Mouse (Mus musculus) embryonic stem cell, embryonic (primary cell): ENCODE data around the gene Rab14.

Source experiments
- CTCF ChIA-PET, 4 experiments: fragments of 300-600 bp in 2 of 4; fragments of 350-600 bp in 2 of 4; sonication (Branson Sonifier 250); formaldehyde crosslinking; loops; one replicate each; lab custom pipeline; 2022; ENCODE audit warnings: inconsistent platforms in 2 of 4; lab: Charles Lee
- POLR2A ChIA-PET, 4 experiments: fragments of 300-600 bp in 2 of 4; fragments of 350-600 bp in 2 of 4; sonication (Branson Sonifier 250); formaldehyde crosslinking; loops; one replicate each; lab custom pipeline; 2022; ENCODE audit warnings: antibody characterized with exemption in 4 of 4, inconsistent platforms in 1 of 4; lab: Charles Lee

Rab14 gene

DNA sequence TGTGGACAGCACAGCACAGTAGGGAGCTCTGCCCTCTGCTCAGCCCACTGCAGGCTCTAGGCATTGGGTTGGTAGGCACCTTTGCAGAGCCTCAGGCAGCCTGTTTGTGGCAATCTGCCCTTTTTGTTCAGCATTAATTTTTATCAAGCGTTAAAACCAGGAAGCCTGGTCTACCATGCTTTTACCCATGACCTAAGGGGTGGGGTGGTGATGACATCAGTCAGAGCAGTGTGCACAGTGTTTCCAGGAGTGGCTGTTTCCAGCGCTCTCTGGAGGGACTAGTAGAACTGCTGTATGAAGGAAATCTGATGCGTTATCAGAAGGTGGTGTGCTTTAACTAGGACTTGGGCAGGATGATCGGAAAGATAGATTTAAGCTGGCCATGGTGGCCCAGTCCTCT, 28.7 kb downstream of the Rab14 start:
- CTCF ChIA-PET, result interaction anchor here in 1 of 4 experiments (0.6 kb wide), 1 partner anchor 575 kb away, joined by 13 read pairs; no protein-coding TSS in a partner anchor
- POLR2A ChIA-PET, result interaction anchor here in 2 of 4 experiments (1.0 to 3.8 kb wide), 7 partner anchors 12 to 401 kb away, joined by 3 to 9 read pairs (median 4); partner anchors contain the start of gene Hspa5 (in 1 of the 2)

DNA sequence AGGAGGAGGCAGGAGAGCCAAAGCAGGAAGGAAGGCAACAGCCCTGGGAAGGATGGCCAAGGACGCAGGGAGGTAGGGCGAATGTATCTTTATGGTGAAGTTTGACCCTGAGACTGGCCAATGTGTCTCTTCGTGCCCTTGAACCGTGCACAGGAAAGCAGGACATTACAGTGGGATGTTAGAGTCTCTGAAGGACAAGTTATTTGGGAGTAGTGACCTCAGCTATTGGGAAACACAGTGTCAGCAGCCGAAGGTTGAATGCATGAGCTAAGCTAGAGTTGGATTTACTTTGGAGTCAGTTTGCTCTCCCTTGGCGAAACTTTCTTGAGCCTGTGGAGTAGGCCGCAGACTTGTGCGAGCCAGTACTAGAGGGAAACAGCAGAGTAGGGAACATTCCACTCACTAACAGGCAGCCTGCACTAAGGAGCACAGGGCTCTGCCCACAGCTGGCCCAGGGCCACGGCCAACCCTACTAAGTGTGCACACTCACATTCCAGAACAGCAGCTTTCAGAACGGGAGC, 29.5 kb downstream of the Rab14 start:
- POLR2A ChIA-PET, result interaction anchor here in 2 of 4 experiments (0.8 to 3.8 kb wide), 8 partner anchors 13 to 400 kb away, joined by 3 to 9 read pairs (median 4); partner anchors contain the start of gene Hspa5 (in 2 of the 2)

DNA sequence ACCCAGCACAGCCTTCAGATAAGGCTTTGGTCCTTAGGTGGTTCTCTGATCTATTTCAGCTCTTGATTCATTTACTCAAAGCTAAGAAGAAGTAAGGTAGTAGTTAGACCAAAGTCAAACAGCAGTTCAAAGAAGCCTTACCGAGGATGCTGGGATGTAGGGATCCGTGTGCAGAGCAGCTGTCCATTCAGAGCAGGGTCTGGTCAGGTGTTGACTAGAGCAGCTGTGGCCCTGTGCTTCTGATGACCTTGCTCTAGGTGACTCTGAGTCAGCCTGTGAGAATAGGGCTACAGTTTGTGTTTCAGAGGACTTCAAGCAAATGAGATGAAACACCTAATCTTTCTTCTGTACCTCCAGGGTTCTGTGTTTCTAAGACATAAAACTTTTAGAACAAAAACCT, 31.5 kb downstream of the Rab14 start:
- POLR2A ChIA-PET, result no interaction called here
- CTCF ChIA-PET, result no interaction called here

More for the DNA sequence above, 29.5 kb downstream of the Rab14 start:
- CTCF ChIA-PET, result interaction anchor here in 1 of 4 experiments (0.6 kb wide), 1 partner anchor 574 kb away, joined by 13 read pairs; no protein-coding TSS in a partner anchor

DNA sequence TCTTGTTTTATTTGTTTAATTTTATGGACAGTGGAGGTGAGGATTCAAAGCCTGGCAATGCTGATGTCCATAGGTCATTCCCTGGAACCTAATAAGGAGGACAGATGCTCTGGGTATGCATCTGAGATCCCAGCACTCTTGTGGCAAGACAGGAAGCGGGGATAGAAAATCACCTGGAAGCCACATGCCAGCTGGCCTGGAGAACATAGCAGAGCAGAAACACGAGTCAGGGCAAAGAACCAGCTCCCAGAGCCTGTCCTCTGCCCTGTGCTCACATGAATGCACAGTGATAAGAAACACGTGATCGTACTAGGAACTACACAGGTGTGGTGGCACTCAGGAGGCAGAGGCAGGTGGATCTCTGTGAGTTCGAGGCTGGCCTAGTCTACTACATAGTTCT, 34.1 kb downstream of the Rab14 start:
- ChIA-PET CTCF (interaction anchor here in 1 of 4 experiments (0.5 kb wide), 1 partner anchor 18 kb away, joined by 3 read pairs; no protein-coding TSS in a partner anchor), POLR2A (interaction anchor here in 1 of 4 experiments (1.5 kb wide), 1 partner anchor 11 kb away, joined by 3 read pairs; no protein-coding TSS in a partner anchor)

DNA sequence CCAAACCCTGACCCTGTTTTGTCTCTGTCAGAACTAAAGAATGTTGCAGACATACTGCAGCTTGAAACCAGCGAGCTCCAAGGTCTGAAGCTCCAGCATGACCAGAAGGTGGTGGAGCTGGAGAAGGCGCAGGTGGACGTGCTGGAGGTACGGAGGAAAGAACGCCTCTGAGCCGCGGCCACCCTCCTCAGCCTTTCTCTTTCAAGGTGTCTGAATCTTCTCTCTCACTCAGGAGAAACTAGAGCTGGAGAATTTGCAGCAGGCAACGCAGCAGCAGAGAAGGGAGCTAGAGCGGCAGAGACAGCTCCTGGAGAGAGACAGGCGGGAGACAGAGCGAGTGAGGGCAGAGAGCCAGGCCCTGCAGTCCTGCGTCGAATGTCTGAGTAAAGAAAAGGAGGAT, 35.5 kb downstream of the Rab14 start:
- ChIA-PET POLR2A (interaction anchor here in 1 of 4 experiments (0.6 to 1.1 kb wide), 3 partner anchors 16 to 56 kb away, joined by 3 read pairs; partner anchors contain the start of gene Cntrl), CTCF (interaction anchor here in 1 of 4 experiments (0.6 kb wide), 1 partner anchor 326 kb away, joined by 3 read pairs; no protein-coding TSS in a partner anchor)

DNA sequence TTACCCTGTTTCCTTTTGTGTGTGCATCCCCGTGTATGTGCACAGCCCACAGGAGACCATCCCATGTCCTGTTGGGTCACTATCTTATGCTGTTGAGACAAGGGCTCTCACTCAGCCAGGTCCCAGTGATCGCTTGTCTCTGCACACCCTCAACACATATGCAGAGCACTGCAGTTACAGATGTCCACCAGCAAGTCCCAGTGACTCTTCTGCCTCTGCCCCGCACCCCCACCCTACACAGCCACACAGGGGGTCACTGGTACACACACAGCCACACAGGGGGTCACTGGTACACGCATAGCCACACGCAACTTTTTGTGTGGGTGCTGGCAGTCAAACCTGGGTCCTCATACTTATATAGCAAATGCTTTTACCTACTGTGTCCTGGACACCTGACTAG, 37.5 kb downstream of the Rab14 start:
- ChIA-PET POLR2A (interaction anchor here in 3 of 4 experiments (0.5 to 1.4 kb wide), 5 partner anchors 12 to 278 kb away, joined by 3 to 4 read pairs (median 3); no protein-coding TSS in a partner anchor), CTCF (no interaction called here)

DNA sequence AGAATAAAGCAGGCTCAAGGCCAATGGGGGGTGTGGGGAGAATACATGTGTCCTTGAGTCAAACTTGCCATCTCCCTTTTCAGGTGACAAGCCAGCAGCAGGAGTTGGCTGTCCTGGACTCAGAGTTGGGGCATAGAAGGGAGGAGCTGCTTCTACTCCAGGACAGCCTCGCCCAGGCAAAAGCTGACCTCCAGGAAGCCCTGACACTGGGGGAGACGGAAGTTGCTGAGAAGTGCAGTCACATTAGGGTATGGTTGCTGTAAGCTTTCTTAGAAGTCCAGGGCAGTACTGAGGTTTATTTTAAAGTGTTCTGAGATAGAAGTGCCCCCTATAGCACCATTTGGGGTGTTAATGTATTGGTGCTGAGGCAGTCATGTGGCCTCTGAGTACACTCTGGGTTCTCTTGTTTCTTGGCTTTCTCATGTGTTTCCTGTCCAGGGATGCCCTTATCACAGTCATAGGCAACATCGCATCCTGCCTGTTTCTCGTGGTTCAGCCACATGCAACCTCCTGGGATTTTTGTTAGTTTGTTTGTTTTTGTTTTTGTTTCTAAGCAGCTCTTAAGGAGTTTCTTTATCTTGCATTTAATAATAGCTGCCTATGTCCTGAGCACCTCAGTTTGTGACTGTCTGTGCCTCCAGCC, 39.0 kb downstream of the Rab14 start:
- ChIA-PET POLR2A (interaction anchor here in 1 of 4 experiments (1.1 kb wide), 1 partner anchor 9 kb away, joined by 5 read pairs; no protein-coding TSS in a partner anchor), CTCF (interaction anchor here in 1 of 4 experiments (0.6 kb wide), 1 partner anchor 238 kb away, joined by 3 read pairs; no protein-coding TSS in a partner anchor)

DNA sequence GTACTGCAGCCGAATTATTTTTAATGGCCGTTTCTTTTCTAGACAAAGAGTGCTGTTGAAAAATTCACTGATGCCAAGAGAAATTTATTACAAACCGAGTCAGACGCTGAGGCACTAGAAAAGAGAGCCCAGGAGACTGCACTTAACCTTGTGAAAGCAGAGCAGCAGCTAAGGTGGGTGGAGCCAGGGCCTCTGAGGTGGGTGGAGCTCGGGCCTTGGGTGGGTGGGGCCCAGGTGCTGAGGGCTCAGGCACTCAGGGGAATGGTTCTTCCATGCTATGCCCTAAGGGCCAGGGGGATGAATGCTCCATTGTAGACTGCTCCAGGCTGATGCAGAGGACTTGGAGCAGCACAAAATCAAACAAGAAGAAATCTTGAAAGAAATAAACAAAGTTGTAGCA, 40.7 kb downstream of the Rab14 start:
- ChIA-PET POLR2A (interaction anchor here in 3 of 4 experiments (0.6 to 1.3 kb wide), 4 partner anchors 9 to 454 kb away, joined by 3 to 6 read pairs (median 4); partner anchors contain the start of gene Hspa5 (in 1 of the 3)), CTCF (interaction anchor here in 1 of 4 experiments (0.6 kb wide), 1 partner anchor 213 kb away, joined by 6 read pairs; no protein-coding TSS in a partner anchor)

DNA sequence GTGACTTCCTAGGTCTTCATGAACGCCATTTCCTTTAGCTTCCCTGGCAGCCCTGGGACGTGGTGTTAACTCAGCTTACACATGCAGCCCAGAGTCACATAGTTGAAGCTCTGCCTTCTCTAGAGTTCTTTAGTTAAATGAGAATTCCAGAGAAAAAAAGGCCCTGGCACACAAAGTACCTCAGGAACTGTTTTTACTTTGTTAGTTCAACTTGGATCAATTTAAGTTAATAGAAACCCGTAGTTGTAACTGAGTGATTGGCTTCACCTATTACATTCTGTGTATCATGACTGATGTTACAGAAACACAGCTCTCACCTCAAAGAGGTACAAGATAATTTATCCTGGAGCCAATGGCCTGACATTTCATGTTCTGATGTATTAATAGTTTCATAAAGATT, 42.6 kb downstream of the Rab14 start:
- CTCF ChIA-PET, result no interaction called here
- POLR2A ChIA-PET, result interaction anchor here in 2 of 4 experiments (0.6 to 1.1 kb wide), 3 partner anchors 16 to 1064 kb away, joined by 3 to 5 read pairs (median 3); no protein-coding TSS in a partner anchor

DNA sequence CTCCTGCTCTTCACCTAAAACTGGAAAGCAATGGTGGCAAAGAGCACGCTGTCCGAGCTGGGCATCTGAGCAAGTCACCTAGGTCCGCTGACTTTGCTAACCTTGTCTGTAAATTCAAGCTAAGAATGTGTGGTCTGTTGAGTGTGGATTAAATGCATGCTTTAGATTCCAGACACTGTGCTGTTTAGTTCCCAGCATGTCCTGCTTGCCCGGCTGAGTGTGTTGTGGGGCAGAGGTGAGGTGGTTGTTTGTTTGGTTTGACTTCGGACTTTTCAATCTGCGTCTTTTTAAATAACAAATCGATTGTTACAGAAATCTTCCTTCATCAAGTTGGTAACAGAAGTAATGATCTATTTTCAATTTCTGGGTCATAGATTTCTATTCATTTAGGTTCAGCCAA, 43.1 kb downstream of the Rab14 start:
- ChIA-PET POLR2A (interaction anchor here in 1 of 4 experiments (1.1 to 1.8 kb wide), 3 partner anchors 17 to 386 kb away, joined by 3 to 5 read pairs (median 4); partner anchors contain the start of gene Hspa5), CTCF (no interaction called here)

DNA sequence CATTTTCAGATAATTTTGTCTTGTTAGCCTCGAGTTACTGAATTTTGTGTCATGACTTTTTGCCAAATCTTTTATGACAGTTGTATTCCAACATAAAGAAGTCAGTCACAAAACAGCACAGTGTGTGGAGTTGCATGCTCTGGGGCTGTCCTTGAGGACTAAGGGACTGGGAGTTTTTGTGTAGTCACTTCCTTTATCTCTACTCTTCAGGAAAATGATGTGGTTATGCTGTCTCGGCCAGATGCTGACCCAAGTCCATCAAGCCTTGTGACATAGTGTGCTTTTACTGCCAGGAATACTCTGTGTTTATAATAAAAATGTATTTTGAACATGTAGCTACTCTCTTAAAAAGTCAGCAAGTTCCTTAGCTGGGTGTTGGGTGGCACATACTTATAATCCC, 43.9 kb downstream of the Rab14 start:
- ChIA-PET POLR2A (interaction anchor here in 1 of 4 experiments (1.8 kb wide), 1 partner anchor 385 kb away, joined by 4 read pairs; the partner anchor contains the start of gene Hspa5), CTCF (no interaction called here)

DNA sequence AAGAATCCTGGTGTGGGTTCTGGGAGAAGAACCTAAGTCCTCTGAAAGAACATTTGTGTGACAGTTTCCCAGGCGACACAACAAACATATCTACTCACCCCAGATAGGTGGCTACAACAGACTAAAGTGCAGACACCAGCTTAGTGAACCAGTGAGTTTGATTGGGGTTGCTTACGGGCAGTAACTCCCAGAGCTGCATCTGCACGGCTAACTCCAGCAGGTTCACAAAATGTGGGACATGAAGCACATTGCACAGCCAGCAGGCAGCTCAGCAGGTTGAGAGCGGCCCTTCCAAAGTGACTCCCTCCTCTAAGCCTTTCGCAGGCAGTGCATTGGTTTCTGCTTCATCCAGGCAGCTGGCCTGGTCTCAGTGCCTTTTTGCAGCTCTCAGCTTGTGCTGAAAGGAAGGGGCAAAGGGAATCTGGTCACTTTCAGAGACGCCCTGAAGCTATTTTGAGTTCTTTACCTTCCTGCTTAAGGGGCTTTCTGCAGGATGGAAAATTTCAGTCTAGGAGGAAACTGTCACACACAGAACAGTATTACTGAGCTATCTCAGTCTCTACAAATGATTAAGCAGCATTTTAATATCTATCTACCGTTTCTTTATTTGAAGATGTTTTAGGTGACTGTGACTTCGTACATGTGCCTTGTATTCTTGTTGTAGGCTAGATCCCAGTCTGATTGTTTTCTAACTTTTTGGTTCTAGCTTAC, 46.9 kb downstream of the Rab14 start:
- POLR2A ChIA-PET, result interaction anchor here in 1 of 4 experiments (1.0 to 1.8 kb wide), 3 partner anchors 8 to 22 kb away, joined by 3 to 5 read pairs (median 5); no protein-coding TSS in a partner anchor
- CTCF ChIA-PET, result no interaction called here

DNA sequence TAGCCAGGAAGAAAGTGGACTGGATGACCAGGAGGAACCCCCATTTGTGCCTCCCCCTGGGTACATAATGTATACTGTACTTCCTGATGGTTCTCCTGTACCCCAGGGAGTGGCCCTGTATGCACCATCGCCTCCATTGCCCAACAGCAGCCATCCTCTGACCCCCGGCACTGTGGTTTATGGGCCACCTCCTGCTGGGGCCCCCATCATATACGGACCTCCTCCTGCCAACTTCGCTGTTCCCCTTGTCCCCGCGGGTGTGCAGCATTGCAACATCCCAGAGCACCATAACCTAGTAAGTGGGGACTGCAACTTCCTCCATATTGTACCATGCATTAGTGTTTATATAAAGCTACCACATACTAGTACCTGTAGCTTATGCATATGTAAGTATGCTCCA, 47.7 kb downstream of the Rab14 start:
- ChIA-PET POLR2A (interaction anchor here in 1 of 4 experiments (1.0 to 1.8 kb wide), 3 partner anchors 9 to 21 kb away, joined by 3 to 5 read pairs (median 5); no protein-coding TSS in a partner anchor), CTCF (no interaction called here)

DNA sequence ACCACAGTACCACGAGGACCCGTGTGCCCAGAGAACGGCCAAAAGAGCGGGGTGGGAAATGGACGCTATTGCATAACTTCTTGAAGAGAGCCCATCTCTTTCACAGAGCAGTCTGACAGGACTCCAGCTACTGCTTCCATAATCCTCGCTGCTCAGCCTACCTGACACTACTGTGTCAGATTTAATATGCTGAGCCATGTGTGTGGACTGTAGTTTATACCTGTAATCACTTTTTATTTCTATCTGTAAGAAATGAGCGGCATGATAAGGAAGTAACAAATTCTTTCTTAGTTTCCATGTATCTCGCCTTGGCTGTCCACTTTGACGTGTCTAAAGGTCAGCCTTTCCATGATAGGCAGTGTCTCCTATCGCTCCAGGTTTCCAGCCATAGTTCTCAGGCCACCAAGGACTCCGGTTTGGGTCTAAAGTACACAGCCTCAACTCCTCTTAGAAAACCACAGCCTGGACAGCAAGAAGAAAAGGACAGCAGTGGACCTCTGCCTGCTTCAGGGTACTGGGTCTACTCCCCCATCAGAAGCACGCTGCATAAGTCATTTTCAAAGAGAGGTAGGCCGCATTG, 49.5 kb downstream of the Rab14 start:
- ChIA-PET CTCF (interaction anchor here in 1 of 4 experiments (0.5 kb wide), 1 partner anchor 780 kb away, joined by 3 read pairs; no protein-coding TSS in a partner anchor), POLR2A (interaction anchor here in 1 of 4 experiments (0.6 to 1.3 kb wide), 2 partner anchors 36 to 37 kb away, joined by 3 to 5 read pairs; no protein-coding TSS in a partner anchor)

DNA sequence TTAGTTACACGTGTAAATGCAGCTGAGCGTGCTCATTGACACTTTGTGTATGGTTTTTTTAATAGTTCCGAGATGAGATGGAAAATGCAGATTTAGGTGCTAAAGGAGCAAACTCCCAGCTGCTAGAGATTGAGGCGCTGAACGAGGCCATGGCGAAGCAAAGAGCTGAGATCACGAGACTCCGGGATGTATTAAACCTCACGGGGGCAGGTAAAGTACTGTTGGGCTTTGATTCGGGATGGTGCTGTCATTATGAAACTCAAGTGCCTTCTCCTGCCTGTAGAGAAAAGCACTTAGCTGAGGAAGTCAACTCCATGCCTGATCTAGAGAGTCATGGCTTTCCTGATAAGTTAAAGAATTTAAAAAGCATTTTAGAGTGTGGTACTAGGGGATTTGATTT, 52.1 kb downstream of the Rab14 start:
- ChIA-PET CTCF (interaction anchor here in 1 of 4 experiments (0.7 kb wide), 1 partner anchor 18 kb away, joined by 3 read pairs; no protein-coding TSS in a partner anchor), POLR2A (interaction anchor here in 3 of 4 experiments (0.6 to 2.2 kb wide), 4 partner anchors 16 to 377 kb away, joined by 3 to 7 read pairs (median 3); partner anchors contain the start of gene Hspa5 (in 2 of the 3))

DNA sequence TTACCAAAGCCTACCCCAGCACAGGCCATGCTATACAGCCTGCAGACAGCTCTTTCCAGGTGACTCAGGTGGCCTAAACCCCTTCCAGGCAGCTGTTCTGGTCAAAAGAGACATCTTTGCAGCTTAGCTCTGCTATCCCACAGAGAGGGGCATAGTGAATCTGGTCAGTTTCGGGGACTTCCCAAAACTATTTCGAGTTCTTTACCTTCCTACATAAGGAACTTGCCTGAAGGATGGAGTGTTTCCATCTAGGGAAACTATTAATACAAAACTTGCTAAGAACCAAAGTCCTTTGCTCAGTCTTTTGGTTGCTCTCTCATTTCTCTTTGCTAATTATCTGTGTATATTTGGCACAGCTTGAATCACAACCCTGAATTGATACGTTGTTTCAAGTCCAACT, 59.2 kb downstream of the Rab14 start:
- POLR2A ChIA-PET, result interaction anchor here in 2 of 4 experiments (0.6 to 0.7 kb wide), 2 partner anchors 10 to 74 kb away, joined by 3 read pairs; no protein-coding TSS in a partner anchor
- CTCF ChIA-PET, result no interaction called here

DNA sequence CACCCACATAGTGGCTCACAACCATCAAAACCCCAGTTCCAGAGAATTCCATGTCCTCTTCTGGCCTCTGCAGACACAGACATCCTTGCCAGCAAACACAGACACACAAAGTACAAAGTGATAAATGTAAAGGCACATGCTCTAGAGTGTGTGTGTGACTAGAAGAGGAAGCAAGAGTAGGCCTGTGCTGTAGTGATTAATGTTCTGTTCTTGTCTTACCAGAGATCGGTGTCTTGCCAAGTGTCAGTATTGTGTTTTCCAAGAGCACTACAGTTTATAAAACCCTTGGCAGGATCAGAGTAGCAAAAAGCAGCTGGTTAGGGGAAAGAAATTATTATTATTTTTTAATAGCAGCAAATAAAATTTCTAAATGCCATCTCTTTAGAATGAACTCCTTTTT, 62.3 kb downstream of the Rab14 start:
- CTCF ChIA-PET, result no interaction called here
- POLR2A ChIA-PET, result no interaction called here
